ENCODE assay signal across 20 mouse cellular contexts in genomic region chr4:108066569-108066968, GRCm38 (mm10). TPM values are rescaled to one million over a fixed set of nuclear protein-coding genes. Genes with fewer than 3 reads are reported as not detected.
A peak's percentile ranks its signal among the peaks of the same experiment; 100 is the strongest.
DNase-seq lines count a peak whose midpoint lies in the region; ATAC-seq lines count a peak whose summit lies in the region.
"Had no signal": no experiment of that assay in that cellular context is flagged by ENCODE, and none has a peak within 500 bp of the region (broad histone marks: within the 10 kb centered on the region; RNA-seq: fewer than 3 reads in every experiment).

No protein-coding gene starts in this region.

- ATAC-seq in kidney, embryonic 14.5 days (ENCODE audit: low FRiP score, low TSS enrichment), result no peak
- no peak for ATAC-seq in liver, embryonic 11.5 days (replicated peaks; ENCODE audit: low FRiP score)
- no peak for ATAC-seq in heart, embryonic 12.5 days (ENCODE audit: insufficient number of reproducible peaks, low FRiP score)
- ATAC-seq: forebrain, embryonic 16.5 days; inflammation-experienced regulatory T-cells, adult 6 months had no signal

- peak; percentile 48 for DNase-seq in kidney, adult 18-20 months
- DNase-seq in kidney, postnatal 10 days, result peak; percentile 43
- no peak for DNase-seq in liver, embryonic 11.5 days (ENCODE audit: low spot score)
- peak; percentile 57 for DNase-seq in yolk sac, embryonic 10.5 days (ENCODE audit: low spot score)
- no peak for DNase-seq in adrenal gland, postnatal 14 days
- DNase-seq: cerebellum, postnatal 10 days; heart, postnatal 14 days; lung, postnatal 14 days; midbrain, embryonic 14.5 days; spleen, adult 18-20 months had no signal

- no peak overlapping the region for H3K4me3 ChIP-seq in kidney, embryonic 14.5 days (ENCODE audit: low read length)
- H3K4me3 ChIP-seq in liver, embryonic 11.5 days (ENCODE audit: low read depth, low read length), result no peak overlapping the region
- no peak overlapping the region for H3K4me3 ChIP-seq in heart, embryonic 12.5 days
- H3K4me3 ChIP-seq: embryonic facial prominence, embryonic 15.5 days; hindbrain, embryonic 13.5 days; limb, embryonic 15.5 days; myocyte had no signal

- H3K27ac ChIP-seq in kidney, embryonic 14.5 days (ENCODE audit: low read depth, low read length), result no peak overlapping the region
- H3K27ac ChIP-seq in liver, embryonic 11.5 days (ENCODE audit: low read depth, low read length), result 0 out of 2 replicates have a peak overlapping the region, but pooled peaks have one; percentile 15
- no peak overlapping the region for H3K27ac ChIP-seq in heart, embryonic 12.5 days (ENCODE audit: poor library complexity, severe bottlenecking)
- H3K27ac ChIP-seq: embryonic facial prominence, embryonic 15.5 days; hindbrain, embryonic 13.5 days; limb, embryonic 15.5 days had no signal

- H3K9me3 ChIP-seq in kidney, embryonic 14.5 days (ENCODE audit: control insufficient read depth, low read length), result no peaks in the 10 kb centered on the region
- no peaks in the 10 kb centered on the region for H3K9me3 ChIP-seq in liver, embryonic 11.5 days (ENCODE audit: control insufficient read depth, low read length)
- H3K9me3 ChIP-seq in heart, embryonic 12.5 days (replicated peaks), result peaks cover 4% of the 10 kb centered on the region; the same call in 1 of the 2 replicates
- H3K9me3 ChIP-seq: embryonic facial prominence, embryonic 15.5 days; hindbrain, embryonic 13.5 days; limb, embryonic 15.5 days had no signal

- H3K4me2 ChIP-seq in kidney, embryonic 14.5 days (replicated peaks; ENCODE audit: low read depth, low read length), result no peak overlapping the region
- H3K4me2 ChIP-seq in liver, embryonic 11.5 days, result no peak overlapping the region
- no peak overlapping the region for H3K4me2 ChIP-seq in heart, embryonic 12.5 days
- H3K4me2 ChIP-seq: embryonic facial prominence, embryonic 15.5 days; heart, embryonic 11.5 days; hindbrain, embryonic 13.5 days; limb, embryonic 15.5 days had no signal

- WGBS in kidney, embryonic 14.5 days, result 91% methylated on average over 4 of the region's 4 CpGs
- 75% methylated on average over 4 of the region's 4 CpGs for WGBS in liver, embryonic 11.5 days
- 89% methylated on average over 4 of the region's 4 CpGs for WGBS in heart, embryonic 12.5 days

- no peak overlapping the region for H3K9ac ChIP-seq in kidney, embryonic 14.5 days (ENCODE audit: low read depth, low read length)
- H3K9ac ChIP-seq in liver, embryonic 11.5 days (ENCODE audit: low read depth, low read length), result no peak overlapping the region
- no peak overlapping the region for H3K9ac ChIP-seq in heart, embryonic 12.5 days
- H3K9ac ChIP-seq: embryonic facial prominence, embryonic 15.5 days; hindbrain, embryonic 13.5 days; limb, embryonic 15.5 days had no signal

- no peaks in the 10 kb centered on the region for H3K27me3 ChIP-seq in kidney, embryonic 14.5 days (ENCODE audit: control insufficient read depth, insufficient read depth, low read length)
- no peaks in the 10 kb centered on the region for H3K27me3 ChIP-seq in liver, embryonic 11.5 days (replicated peaks; ENCODE audit: control insufficient read depth, insufficient read depth, low read length)
- no peaks in the 10 kb centered on the region for H3K27me3 ChIP-seq in heart, embryonic 12.5 days (replicated peaks)
- H3K27me3 ChIP-seq: embryonic facial prominence, embryonic 15.5 days; hindbrain, embryonic 13.5 days; limb, embryonic 15.5 days had no signal

- peaks cover 7% of the 10 kb centered on the region for H3K4me1 ChIP-seq in kidney, embryonic 14.5 days (ENCODE audit: control insufficient read depth, insufficient read depth, low read length)
- peaks cover 10% of the 10 kb centered on the region; the same call in 1 of the 2 replicates for H3K4me1 ChIP-seq in liver, embryonic 11.5 days (replicated peaks; ENCODE audit: control insufficient read depth, insufficient read depth, low read length)
- H3K4me1 ChIP-seq in heart, embryonic 12.5 days (replicated peaks), result peaks cover 18% of the 10 kb centered on the region

- peaks cover 30% of the 10 kb centered on the region; the same call in 1 of the 2 replicates for H3K36me3 ChIP-seq in kidney, embryonic 14.5 days (ENCODE audit: control insufficient read depth, insufficient read depth, low read length)
- peaks cover 17% of the 10 kb centered on the region for H3K36me3 ChIP-seq in liver, embryonic 11.5 days (ENCODE audit: control insufficient read depth, insufficient read depth, low read length)
- H3K36me3 ChIP-seq in heart, embryonic 12.5 days, result peaks cover 49% of the 10 kb centered on the region

RNA-seq across cellular contexts. Expression of gene Podn, which starts 29.7 kb away (rescaled TPM):
- polyA plus RNA-seq in kidney, embryonic 14.5 days (2014; fragmentation: Nextera tagmentation; extraction: Ambion mirVana), result 0.46 and 1.0 TPM in 2 replicates
- polyA plus RNA-seq in liver, embryonic 11.5 days (2014; fragmentation: Nextera tagmentation; extraction: Ambion mirVana), result 0.40 and 0.92 TPM in 2 replicates
- total RNA-seq in adrenal gland, postnatal 14 days (2021), result 8.1 and 8.2 TPM in 2 replicates
- polyA plus RNA-seq in heart, embryonic 12.5 days (2016; fragmentation: Nextera tagmentation; extraction: Ambion mirVana), result 0.55 and 0.59 TPM in 2 replicates
- total RNA-seq: megakaryocyte, adult 5-6 weeks had no signal
- polyA plus RNA-seq: inflammation-experienced regulatory T-cells, adult 6 months had no signal

Comparison
In these comparisons a context has a peak if more than half of its experiments do, and no peak if none do; other contexts are left out.
1. DNase-seq: peak in kidney, adult 18-20 months (single experiment), kidney, postnatal 10 days (single experiment) and yolk sac, embryonic 10.5 days (single experiment); none in liver, embryonic 11.5 days (single experiment) and adrenal gland, postnatal 14 days (single experiment).